Mouse (Mus musculus) spleen, adult 12 weeks (tissue): Measurements from ENCODE around the gene Fkbp14.

Experiments
- DNase-seq: peaks from one replicate; pipeline ENCODE4 v3.0.0; 2022; ENCODE audit warnings: low spot score

Gene Fkbp14

DNA sequence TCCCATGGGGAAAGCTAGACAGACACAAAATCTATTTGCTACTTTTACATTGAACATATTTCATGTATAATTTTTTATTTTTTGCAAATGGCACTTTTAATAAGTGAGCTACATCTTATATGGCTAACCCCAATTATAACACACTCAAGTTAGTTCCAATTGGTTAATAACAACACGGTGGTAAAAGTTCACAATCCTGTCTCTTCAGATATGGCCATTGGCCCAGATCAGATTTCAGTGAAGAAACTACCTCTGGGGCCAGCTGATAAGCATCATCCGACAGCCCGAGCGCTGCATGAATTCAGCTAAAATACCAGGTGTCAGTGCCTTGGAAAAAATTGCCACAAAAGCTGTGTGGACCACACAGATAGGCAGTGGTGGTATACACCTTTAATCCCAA lies 9.4 kb downstream of the Fkbp14 start:
- no peak for DNase-seq

DNA sequence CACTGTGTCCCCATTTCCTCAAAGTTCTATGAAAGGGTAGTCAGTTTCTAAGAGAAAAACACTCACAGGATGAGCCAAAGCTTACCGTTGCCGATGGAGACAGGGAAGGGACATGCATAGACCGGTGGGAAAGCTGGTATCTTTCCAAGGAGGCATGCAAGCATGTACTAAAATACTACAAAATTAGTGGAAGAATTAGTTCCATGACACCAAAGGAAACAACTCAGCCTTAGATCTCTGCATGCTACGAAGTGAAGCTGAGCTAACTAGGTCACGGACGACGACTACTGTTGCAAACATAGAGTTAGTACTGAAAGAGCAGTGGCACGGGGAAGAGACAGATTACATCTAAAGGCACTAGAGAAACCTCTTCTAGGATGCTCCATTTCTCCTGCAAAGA lies 10.2 kb downstream of the Fkbp14 start:
- no peak for DNase-seq

DNA sequence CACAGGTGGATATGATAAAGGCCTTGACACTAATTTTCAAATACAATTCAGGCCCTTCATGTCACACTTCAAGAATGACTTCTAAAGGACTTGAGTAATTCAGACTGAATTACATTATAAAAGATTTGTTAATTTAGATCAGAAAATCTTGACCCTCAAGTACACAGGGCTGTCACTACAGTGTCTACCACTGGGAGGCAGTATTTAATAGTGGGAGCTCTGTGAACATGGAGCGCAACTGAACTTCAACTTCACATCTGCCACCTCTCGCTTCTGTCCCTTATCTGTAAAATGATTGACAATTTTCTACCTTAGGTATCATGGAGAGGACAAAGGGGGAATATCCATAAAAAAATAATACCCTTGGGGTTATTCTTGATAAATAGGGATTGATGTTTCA lies 10.9 kb downstream of the Fkbp14 start:
- DNase-seq = no peak

DNA sequence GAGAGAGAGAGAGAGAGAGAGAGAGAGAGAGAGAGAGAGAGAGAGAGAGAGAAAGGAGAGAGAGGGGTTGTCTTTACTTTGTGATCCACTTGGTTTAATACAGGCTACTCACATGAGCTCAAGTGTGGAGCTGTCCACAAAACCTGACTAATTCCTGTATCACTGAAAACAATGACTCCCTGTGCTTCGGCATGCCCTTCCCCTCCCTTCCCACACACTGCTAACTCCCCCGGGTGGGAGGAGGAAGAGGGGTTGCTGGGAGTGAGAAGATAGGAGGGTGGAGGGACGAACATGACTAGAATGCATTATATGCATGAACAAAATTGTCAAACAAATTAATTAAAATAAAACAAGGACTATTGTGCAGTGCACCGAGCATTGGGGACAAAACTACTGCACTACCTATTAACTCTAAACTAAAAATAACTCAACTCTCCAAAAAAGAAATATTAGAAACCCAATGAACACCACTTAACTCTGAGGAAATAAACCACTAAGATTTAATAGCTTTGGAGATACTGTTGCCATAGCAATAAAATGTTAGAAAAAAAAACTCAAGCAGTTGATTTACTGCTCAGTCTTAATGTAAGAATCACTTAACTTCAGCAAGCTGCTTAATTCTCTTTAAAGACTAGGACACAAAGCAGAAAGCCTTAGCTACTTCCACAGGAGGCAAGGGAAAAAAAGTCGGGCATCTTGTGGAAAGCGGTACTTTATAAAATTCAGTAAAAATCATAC lies 23.7 kb downstream of the Fkbp14 start:
- no peak for DNase-seq

DNA sequence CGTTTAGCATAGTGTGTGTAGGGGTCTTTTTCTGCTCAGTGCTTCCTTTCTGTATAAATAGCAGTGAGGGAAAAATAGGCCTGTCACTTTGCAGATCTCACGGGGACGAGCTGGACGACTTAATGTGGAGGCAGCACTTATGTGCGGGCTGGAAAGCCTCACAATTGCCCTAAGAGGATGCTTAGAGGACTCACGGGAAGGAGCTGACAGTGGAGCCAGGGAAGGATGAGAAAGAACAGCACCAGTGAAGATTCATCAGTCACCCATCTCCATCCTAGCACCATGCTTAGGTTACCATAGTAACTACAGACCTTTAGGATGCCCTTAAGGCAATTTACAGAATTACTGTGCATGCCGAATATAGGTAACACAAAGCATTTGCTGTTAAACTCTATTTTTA lies 27.3 kb downstream of the Fkbp14 start:
- DNase-seq = no peak

DNA sequence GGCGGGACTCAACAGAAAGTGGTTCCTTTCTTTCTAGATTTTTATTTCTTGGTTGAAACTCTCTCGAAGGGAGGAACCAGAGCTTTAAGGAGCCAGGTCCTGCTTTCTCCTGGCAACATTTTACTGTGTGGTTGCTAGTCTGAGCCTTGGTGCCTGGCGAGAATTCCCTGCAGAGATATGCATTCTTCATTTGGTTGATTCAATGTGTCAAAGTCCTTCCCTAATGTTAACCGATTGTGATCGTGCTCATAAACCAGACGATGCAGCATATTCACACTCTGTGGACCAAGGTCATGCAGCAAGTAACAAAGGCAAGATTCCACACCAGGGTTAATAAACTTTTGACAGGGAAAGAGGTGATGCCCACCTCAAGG lies 30.6 kb downstream of the Fkbp14 start:
- no peak for DNase-seq

DNA sequence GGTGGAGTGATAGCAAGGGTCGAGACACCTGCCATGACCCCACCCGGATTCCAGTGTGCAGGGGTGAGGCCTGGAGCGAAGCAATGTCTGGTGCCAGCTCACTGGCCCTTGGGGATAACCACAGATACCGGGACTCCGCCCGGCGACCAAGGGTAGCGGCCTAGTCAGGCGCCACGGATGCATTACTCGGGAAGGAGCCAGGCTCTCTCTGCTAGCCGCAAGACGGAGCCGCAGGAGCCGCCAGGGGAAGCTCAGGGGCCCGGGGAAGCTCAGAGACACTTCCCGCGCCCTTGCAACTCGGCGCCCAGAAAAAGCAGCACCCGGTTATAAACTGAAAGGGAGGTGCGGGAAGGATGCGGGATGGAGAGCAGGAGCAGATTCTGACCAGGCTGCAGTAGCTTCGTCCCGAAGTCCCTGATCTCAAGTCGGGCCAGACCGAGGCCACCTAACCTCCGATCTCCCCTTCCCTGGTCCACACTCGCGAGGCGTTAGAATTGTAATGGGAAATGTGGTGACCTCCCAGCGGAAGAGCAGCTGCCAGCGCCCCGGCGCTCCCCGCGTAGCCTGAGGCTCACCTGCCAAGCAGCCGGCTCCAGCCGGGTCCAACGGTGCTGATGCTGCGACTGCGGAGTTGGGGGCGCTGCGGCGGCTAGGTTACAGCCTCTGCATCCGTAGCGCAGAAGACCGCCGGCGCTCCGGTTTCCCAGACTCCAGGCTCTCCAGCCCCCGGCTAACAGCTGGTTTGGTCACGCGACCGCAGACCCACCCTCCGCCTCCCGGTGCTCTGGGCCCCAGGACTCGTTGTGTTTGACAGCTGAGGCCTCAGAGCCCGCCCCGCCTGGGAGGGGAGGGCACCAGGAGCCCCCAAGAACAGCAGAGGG lies 31.2 kb downstream of the Fkbp14 start, which contains the start of gene Scrn1:
TSS of gene Scrn1 (minus strand) at position 825 of the 881 bp plus-strand sequence.
- no peak for DNase-seq

DNA sequence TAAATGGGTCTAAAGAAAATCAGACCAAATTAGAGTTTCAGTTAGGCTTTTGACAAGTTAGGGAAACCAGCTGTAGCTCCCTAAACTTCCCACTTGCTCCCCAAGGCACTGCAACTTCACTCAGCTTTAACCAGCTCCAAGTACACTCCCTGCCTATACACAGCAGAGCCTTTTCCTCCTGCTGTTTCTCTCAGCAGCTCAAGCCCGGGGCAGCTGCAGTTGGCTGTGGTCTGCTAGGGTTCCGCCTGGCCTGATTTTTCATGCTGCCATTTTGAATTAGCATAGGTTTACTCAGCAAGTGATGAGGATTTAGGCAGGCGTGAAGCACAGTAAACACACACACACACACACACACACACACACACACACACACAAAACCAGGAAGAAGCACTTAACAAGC lies 32.1 kb downstream of the Fkbp14 start:
- no peak for DNase-seq

DNA sequence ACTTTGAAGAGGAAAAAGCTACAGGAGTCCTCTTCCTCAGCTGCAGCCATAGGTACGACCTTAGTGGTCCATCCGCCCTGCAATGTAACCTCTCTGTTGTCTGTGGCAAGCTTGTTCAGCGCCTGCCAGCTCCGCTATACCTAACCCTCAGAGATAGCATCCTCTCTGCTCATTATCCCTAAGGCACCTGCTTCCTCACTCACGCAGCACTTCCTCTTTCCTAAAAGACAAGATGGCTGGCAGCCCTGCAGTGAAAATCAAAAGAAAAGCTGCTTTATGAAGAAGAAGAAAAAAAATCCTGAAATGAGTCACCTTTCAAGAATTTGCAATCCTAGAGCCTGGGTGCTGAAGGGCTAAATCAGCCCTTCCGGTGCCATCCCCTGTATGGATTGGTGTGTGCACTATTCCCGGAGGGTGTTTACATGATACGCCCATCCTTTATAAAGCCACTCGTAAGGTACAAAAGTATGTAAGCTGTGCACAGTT lies 32.6 kb downstream of the Fkbp14 start:
- no peak for DNase-seq

DNA sequence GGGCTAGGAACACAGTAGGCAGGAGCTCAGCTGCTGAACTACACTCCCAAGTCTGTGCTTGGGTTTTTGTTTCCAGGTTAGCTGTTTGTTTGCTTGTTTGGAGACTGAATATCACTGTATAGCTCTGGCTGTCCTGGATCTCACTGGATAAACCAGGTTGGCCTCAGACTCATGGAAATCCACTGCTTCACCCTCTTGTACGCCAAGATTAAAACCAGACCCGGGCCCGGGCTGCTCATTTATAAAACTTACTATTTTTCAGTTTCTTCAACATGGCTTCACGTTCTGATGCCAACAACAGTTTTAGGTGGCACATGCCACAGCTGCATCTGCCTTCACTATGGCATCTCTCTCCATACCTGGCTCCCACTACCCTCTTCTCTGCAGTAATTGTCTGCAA lies 33.5 kb downstream of the Fkbp14 start:
- DNase-seq = no peak

DNA sequence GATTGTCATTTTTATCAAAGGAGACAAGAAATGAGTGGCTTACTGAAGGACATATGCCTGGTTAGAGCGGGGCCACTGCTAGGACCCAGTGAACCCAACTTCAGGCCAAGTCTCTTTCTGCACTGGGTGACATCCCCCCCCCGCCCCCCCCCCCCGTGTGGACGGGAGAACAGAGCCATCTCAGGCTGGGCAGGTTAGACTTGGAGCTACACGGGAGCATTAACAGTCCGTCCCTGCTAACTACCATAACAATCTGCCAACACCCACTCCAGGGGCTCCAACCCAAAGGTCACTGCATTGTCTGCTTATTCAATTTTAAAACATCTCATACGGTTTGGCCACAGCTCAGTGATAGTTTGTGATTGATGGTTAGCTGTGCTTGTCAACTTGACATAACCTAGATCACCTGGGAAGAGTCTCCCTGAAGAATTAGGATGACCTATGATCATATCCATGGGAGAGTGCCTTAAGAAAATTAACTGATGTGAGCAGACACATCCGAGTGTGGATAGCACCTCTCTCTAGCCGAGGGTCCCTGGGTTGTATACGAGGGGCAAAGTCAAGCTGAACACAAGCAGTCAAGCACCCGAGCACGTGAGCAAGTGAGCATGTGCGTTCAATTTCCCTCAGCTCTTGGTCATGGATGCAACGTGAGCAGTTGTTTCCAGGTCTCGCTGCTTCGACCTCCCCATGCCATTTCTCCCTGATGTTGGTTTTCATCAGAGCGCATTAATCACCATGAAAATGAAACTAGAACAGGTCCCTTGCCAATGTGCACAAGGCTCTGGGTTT lies 34.9 kb downstream of the Fkbp14 start:
- no peak for DNase-seq

DNA sequence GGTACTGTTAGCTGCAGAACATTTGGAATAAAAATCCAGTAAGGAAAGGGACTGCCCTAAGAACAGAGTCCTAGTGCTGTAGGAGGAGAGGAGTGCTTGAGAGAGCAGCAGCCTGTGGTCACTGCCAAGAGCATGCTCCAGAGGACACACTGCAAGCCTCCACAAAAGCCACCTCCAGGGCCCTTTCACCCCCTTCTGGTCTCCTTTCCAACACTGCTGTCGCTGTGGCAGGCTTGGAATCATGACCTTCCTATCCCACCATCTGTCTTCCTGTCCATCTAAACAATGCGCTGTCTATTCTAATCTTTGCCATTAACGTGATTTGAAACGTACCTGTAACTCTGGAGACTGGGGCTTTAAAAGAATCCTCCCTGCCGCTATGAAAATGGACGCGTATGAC lies 38.6 kb downstream of the Fkbp14 start:
- DNase-seq = no peak

DNA sequence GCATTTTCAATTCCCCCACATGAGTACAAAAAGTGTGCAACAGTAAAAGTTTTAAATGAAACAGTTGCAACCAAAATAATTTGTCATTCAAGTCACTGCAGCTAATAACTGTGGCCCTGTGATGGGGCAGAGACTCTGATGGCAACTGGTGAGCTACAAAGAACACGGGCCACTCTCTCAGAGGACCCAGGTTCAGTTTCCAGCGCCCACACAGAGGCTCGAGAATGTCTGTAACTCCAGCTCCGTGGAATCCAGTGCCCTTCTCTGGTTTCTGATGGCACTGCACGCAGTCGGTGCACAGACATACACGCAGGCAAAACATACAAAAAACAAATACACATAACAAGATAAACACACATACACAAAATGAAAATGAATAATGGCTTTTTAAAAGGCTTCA lies 39.4 kb downstream of the Fkbp14 start:
- no peak for DNase-seq

DNA sequence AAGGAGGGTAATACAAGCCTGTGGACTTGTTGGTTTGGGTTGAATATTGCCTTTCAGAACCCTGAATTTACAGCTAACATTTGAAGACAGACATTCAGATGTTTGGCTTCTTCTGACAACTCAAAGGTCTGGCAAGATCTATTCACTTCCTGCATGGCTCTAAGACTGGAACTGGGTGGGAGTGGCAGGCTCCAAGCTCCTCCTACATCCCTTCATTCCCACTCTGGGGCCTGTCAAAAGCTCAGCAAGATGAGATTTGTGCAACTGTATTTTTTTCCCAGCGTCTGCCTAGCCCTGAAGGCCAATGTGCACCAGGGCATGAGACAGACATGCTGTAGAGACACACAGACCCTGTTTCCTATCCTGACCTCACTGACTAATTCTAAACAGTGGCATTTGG lies 41.3 kb downstream of the Fkbp14 start:
- DNase-seq = no peak

DNA sequence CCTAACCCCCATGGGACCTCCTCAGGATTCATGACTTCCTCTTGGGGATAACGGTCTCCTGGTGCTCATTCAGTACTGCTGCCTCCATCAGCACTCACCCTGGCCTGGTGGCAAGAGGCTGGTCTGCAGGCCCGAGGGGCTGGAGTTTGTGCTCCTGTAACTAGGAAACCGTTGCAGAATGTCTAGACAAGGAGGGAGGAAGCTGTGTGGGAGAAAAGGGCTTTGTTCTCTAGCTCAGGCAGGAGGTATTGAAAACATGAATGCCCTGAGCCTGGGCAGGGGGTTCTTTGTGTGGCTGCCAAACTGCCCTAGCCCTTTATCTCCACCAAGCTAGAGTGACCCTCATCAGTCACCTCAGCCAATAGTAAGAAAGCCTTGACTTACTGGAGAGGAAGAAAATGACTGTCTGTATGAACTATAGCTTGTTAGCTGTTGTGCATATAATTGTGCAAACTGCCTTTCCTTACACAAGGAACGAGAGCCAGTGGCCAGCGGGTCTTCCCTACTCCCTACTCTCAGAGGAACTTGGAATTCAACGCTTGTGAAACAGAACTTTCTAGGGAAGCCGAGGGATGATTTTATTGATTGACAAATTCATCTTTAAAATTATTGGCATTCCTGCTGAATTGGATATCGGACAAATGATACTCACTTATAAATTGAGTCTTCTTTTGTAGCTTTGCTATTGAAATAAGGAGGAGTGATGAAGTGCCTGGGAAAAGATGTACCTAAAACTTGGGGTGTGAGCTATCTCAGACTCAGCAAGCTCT lies 42.6 kb downstream of the Fkbp14 start:
- no peak for DNase-seq

DNA sequence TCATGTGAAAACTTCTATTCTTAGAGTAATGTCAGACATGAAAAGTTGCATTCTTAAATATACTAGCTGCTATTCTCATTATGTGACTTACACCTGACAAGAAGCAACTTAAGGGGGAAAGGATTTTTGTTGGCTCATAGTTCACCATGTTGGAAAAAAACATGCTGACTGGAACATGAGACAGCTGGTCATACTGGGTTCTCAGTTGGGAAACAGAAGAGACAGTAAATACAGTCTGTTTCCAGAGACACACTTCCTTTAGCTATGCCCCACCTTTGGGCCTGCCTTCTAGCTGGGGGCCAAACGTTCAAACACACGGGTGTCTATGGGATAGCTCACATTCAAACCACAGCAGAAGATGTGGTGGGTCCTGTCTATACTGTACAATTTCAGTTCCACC lies 43.5 kb downstream of the Fkbp14 start:
- DNase-seq = no peak

DNA sequence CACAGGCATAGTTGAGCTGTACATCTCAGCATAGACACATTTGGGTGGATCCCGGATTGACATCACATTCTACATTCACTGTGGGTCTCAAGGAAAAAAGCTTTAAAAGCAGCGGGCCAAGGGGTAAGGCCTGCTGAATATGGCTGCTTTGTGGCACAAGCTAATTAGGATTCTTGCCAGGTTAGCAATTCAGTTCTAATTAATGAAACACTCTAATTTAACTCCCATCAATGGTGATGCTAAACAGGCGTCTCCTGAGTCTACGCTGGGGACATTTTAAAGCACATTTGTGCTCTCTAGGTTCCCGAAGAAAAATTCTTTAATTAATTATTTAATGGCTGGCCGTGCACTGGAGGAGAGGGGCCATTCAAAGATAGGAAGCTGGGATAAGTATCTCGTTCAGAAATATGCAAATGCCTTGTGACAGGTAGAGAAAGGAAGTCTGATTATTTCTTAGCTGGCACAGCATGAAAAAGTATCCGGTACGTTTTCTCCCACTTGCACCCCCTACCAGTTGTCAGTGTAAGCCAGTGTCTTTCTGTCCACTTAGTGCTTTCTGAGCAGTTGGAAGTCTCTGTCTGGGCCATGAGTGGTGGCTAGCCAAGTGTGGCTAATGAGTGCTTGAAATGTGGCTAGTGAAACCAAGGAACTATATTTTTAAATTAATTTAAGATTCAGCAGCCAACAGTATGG lies 44.2 kb downstream of the Fkbp14 start:
- no peak for DNase-seq

DNA sequence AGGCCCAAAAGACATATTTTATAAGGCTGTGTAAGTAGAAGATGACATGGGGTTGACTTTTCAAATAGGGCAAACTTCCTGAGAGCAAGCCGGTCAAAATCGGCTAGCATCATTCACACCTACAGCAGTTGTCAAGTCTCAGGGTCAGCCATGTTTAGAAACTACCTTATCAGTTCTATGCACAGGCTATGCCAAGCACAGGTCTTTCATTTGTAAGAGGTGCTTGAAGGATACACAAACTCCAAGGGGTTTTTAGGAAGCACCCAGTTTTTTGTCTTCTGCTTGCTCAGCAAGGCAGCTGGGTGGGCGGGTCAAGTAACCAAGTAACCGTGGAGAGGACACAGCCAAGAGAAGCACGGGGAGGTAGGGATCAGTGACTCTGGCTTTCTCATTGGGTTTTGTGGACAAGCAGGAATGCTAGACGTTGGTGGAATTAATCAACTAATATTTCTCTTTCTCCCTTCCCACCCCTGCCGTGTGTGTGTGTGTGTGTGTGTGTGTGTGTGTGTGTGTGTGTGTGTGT lies 46.2 kb downstream of the Fkbp14 start:
- DNase-seq = no peak

DNA sequence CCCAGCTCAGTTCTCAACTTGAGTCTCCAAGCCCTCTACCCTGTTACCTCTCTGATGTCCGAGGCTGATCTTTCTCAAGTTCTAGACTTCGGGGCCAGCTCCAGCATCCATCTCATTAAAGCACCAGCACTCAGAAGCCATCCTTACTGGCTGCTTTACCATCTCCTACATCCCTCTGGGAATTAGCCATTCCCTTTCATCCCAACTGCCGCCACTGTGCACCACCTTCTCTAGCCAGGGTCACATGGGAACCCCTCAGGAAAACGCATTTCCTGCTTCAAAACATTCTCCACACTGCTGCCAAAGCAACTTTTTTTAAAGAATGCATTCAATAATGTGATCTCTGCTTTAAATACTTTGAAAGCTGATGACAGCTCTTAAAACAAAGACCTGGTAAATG lies 47.8 kb downstream of the Fkbp14 start:
- DNase-seq = no peak

DNA sequence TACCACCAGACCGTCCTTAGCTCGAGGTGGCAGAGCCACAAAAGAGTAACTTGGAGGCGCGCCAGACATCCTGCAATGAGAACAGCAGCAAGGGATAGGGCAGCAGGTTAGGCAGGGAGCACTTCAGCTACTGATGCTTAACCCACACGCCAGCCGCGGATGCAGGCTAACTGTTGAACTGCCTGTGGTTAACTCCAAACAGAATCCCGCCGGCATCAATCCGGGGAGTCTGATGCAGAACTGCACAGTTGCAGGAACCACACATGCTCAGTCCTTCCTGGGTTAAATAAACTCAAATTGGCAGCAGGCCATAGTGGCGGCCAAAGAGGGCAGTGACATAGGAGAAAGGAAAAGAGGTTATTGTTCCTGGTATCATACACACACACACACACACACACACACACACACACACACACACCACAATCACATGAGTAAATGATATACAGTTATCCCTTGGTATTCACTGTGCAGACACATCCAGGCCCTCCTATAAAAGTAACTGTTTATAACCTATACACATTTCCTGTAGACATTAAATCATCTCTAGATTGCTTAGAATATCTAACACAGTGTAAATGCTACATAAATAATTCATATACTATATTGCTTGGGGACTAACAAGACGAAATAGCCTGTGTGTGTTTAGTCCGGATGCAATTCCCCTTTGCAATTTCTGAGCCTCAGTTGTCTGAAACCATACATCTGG lies 48.6 kb downstream of the Fkbp14 start:
- no peak for DNase-seq
